Mouse (Mus musculus) MEL (cell line): ENCODE results near the gene C1qtnf5. TPM values are rescaled to one million over a fixed set of nuclear protein-coding genes. Genes with fewer than 3 reads are reported as not detected.

Experiments used
- DNase-seq: peaks from one replicate; pipeline ENCODE4 v3.0.0; 2011; ENCODE audit warnings: low read depth, low spot score
- H3K27ac ChIP-seq: 2 replicates; pipeline ENCODE4 v1.5.1; 2012; ENCODE audit warnings: low read depth, mild to moderate bottlenecking, control low read depth, low read length, moderate library complexity; ENCODE audit not compliant: control insufficient read depth
- H3K27me3 ChIP-seq, 2 experiments: fragments of 150-350 bp in 1 of 2; sonication (generic) in 1 of 2; 2 replicates each; pipeline ENCODE4 v1.6.1; 2012; ENCODE audit warnings: low read length in 2 of 2, mild to moderate bottlenecking in 2 of 2, improper control_type of control experiment in 1 of 2, moderate library complexity in 1 of 2; ENCODE audit not compliant: insufficient read depth in 2 of 2, control insufficient read depth in 1 of 2
- H3K36me3 ChIP-seq, 2 experiments: 2 replicates each; pipeline ENCODE4 v1.6.1; 2012 to 2014; ENCODE audit warnings: low read length in 2 of 2, improper control_type of control experiment in 1 of 2, inconsistent platforms in 1 of 2, mild to moderate bottlenecking in 1 of 2; ENCODE audit not compliant: insufficient read depth in 2 of 2, control insufficient read depth in 1 of 2
- H3K4me1 ChIP-seq, 2 experiments: fragments of 150-350 bp in 1 of 2; sonication (generic) in 1 of 2; 2 replicates each; pipeline ENCODE4 v1.6.1; 2012; ENCODE audit warnings: low read length in 2 of 2, improper control_type of control experiment in 1 of 2, mild to moderate bottlenecking in 1 of 2; ENCODE audit not compliant: insufficient read depth in 2 of 2, control insufficient read depth in 1 of 2
- H3K4me3 ChIP-seq, 2 experiments: fragments of 150-350 bp in 1 of 2; sonication (generic) in 1 of 2; 2 replicates each; pipeline ENCODE4 v1.5.1; 2012; ENCODE audit warnings: low read depth in 2 of 2, low read length in 2 of 2, mild to moderate bottlenecking in 2 of 2, moderate library complexity in 2 of 2, control low read depth in 1 of 2, improper control_type of control experiment in 1 of 2; ENCODE audit not compliant: control insufficient read depth in 1 of 2, insufficient read depth in 1 of 2
- H3K79me2 ChIP-seq: 2 replicates; pipeline ENCODE4 v1.6.1; 2012; ENCODE audit warnings: mild to moderate bottlenecking, low read length, moderate library complexity; ENCODE audit not compliant: control insufficient read depth, poor library complexity, insufficient read depth
- H3K9ac ChIP-seq: 2 replicates; pipeline ENCODE4 v1.6.1; 2012; ENCODE audit warnings: low read depth, mild to moderate bottlenecking, control low read depth, low read length, moderate library complexity; ENCODE audit not compliant: control insufficient read depth, poor library complexity, severe bottlenecking
- H3K9me3 ChIP-seq: fragments of 150-350 bp; sonication (generic); replicated peaks from 2 replicates; pipeline ENCODE4 v1.6.1; 2012; ENCODE audit warnings: mild to moderate bottlenecking, low read length, improper control_type of control experiment, moderate library complexity; ENCODE audit not compliant: insufficient read depth
- BHLHE40 ChIP-seq: IDR thresholded peaks from 2 replicates; pipeline ENCODE4 v1.6.1; 2012; ENCODE audit warnings: low read depth, mild to moderate bottlenecking, inconsistent platforms, low read length, improper control_type of control experiment, borderline replicate concordance
- CHD1 ChIP-seq: IDR thresholded peaks from 2 replicates; pipeline ENCODE4 v1.6.1; 2012; ENCODE audit warnings: low read depth, mild to moderate bottlenecking, inconsistent platforms, low read length, improper control_type of control experiment
- CTCF ChIP-seq, 3 experiments: IDR thresholded peaks in 2 of 3; conservative IDR thresholded peaks in 1 of 3; 2 replicates each; pipeline ENCODE4 v1.5.1; 2011 to 2012; ENCODE audit warnings: low read length in 3 of 3, low read depth in 2 of 3, mild to moderate bottlenecking in 2 of 3, improper control_type of control experiment in 1 of 3, inconsistent platforms in 1 of 3, mixed read lengths in 1 of 3, moderate library complexity in 1 of 3; ENCODE audit not compliant: control insufficient read depth in 1 of 3, insufficient read depth in 1 of 3, poor library complexity in 1 of 3, severe bottlenecking in 1 of 3
- E2F4 ChIP-seq: IDR thresholded peaks from 2 replicates; pipeline ENCODE4 v1.6.1; 2011; ENCODE audit warnings: low read depth, low read length, improper control_type of control experiment, borderline replicate concordance
- JUND ChIP-seq: IDR thresholded peaks from 2 replicates; pipeline ENCODE4 v1.6.1; 2011; ENCODE audit warnings: low read depth, mild to moderate bottlenecking, improper control_type of control experiment, low read length
- MAZ ChIP-seq: IDR thresholded peaks from 2 replicates; pipeline ENCODE4 v1.6.1; 2012; ENCODE audit warnings: low read depth, mild to moderate bottlenecking, inconsistent platforms, low read length, improper control_type of control experiment
- MXI1 ChIP-seq: IDR thresholded peaks from 2 replicates; pipeline ENCODE4 v1.6.1; 2011; ENCODE audit warnings: mild to moderate bottlenecking, low read depth, low read length, improper control_type of control experiment
- NELFE ChIP-seq: IDR thresholded peaks from 2 replicates; pipeline ENCODE4 v1.6.1; 2011; ENCODE audit warnings: low read depth, low read length, improper control_type of control experiment
- NRF1 ChIP-seq: IDR thresholded peaks from 2 replicates; pipeline ENCODE4 v1.6.1; 2014; ENCODE audit warnings: low read depth, mild to moderate bottlenecking, inconsistent platforms, low read length, improper control_type of control experiment, moderate library complexity; ENCODE audit not compliant: poor library complexity, insufficient read depth, severe bottlenecking
- POLR2A ChIP-seq, 2 experiments: IDR thresholded peaks; 2 replicates each; pipeline ENCODE4 v1.6.1; 2011 to 2012; ENCODE audit warnings: low read length in 2 of 2, mild to moderate bottlenecking in 2 of 2, control low read depth in 1 of 2, improper control_type of control experiment in 1 of 2, low read depth in 1 of 2, moderate library complexity in 1 of 2; ENCODE audit not compliant: control insufficient read depth in 1 of 2, insufficient read depth in 1 of 2, poor library complexity in 1 of 2
- POLR2AphosphoS2 ChIP-seq: IDR thresholded peaks from 2 replicates; pipeline ENCODE4 v1.6.1; 2011; ENCODE audit warnings: low read length, improper control_type of control experiment
- RAD21 ChIP-seq: IDR thresholded peaks from 2 replicates; pipeline ENCODE4 v1.6.1; 2011; ENCODE audit warnings: mild to moderate bottlenecking, low read depth, low read length, improper control_type of control experiment
- SIN3A ChIP-seq: IDR thresholded peaks from 2 replicates; pipeline ENCODE4 v1.6.1; 2012; ENCODE audit warnings: low read length, improper control_type of control experiment, inconsistent platforms
- SMC3 ChIP-seq: IDR thresholded peaks from 2 replicates; pipeline ENCODE4 v1.6.1; 2011; ENCODE audit warnings: low read depth, low read length, improper control_type of control experiment
- TAL1 ChIP-seq: IDR thresholded peaks from 2 replicates; pipeline ENCODE4 v1.6.1; 2012; ENCODE audit warnings: mild to moderate bottlenecking, inconsistent platforms, low read length, moderate library complexity, mixed read lengths
- UBTF ChIP-seq: IDR thresholded peaks from 2 replicates; pipeline ENCODE4 v1.6.1; 2012; ENCODE audit warnings: low read depth, mild to moderate bottlenecking, inconsistent platforms, low read length, improper control_type of control experiment, moderate library complexity, borderline replicate concordance; ENCODE audit not compliant: insufficient read depth
- USF1 ChIP-seq: IDR thresholded peaks from 2 replicates; pipeline ENCODE4 v1.6.1; 2014; ENCODE audit warnings: low read depth, mild to moderate bottlenecking, inconsistent platforms, low read length, improper control_type of control experiment, moderate library complexity
- ZC3H11A ChIP-seq: IDR thresholded peaks from 2 replicates; pipeline ENCODE4 v1.6.1; 2012; ENCODE audit warnings: low read depth, mild to moderate bottlenecking, inconsistent platforms, low read length, improper control_type of control experiment
- ZMIZ1 ChIP-seq: IDR thresholded peaks from 2 replicates; pipeline ENCODE4 v1.6.1; 2012; ENCODE audit warnings: low read depth, mild to moderate bottlenecking, inconsistent platforms, low read length, improper control_type of control experiment, moderate library complexity
- ZNF384 ChIP-seq: IDR thresholded peaks from 2 replicates; pipeline ENCODE4 v1.6.1; 2012; ENCODE audit warnings: low read depth, mild to moderate bottlenecking, inconsistent platforms, low read length, improper control_type of control experiment
- polyA plus RNA-seq, 2 experiments: library from polyadenylated mRNA; stranded (reverse) in 1 of 2; unstranded in 1 of 2; fragments of >175 nt in 1 of 2; fragments of >200 nt in 1 of 2; gene quantifications; 2 replicates each; pipeline versions ENCODE4 v1.2.1 to v1.2.4; 2012; ENCODE audit warnings: low replicate concordance in 2 of 2, low read depth in 1 of 2; ENCODE audit not compliant: insufficient read length in 2 of 2, insufficient read depth in 1 of 2, missing spikeins in 1 of 2
- total RNA-seq: library from RNA; depleted of rRNA; stranded (reverse); fragments of 300-350 nt; gene quantifications from 2 replicates; pipeline ENCODE4 v1.2.3, GENCODE M21; 2012

C1qtnf5 gene
- total and polyA plus RNA-seq, 3 experiments, result 0.13 to 0.19 TPM; not detected in 1

DNA sequence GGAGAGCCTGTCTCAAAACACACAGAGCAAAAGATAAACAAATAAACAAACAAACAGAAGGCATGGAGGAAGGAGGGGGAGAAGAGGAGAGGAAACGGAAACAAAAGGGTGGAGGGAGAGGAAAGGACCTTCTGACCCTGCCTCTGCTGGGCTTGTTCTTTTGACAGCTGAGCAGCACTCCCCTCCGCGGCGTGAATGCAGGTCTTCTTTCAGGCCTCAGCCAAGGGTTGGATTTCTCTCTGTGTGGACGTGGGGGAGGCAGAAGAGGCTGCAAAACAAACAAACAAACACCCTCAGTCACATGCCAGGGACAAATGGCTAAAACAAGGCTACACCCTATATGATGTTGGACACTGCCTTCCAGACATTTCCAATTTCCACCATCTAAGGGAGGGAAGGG lies 18.0 kb downstream of the C1qtnf5 start (continued):
- no peak for TF ChIP-seq JUND

DNA sequence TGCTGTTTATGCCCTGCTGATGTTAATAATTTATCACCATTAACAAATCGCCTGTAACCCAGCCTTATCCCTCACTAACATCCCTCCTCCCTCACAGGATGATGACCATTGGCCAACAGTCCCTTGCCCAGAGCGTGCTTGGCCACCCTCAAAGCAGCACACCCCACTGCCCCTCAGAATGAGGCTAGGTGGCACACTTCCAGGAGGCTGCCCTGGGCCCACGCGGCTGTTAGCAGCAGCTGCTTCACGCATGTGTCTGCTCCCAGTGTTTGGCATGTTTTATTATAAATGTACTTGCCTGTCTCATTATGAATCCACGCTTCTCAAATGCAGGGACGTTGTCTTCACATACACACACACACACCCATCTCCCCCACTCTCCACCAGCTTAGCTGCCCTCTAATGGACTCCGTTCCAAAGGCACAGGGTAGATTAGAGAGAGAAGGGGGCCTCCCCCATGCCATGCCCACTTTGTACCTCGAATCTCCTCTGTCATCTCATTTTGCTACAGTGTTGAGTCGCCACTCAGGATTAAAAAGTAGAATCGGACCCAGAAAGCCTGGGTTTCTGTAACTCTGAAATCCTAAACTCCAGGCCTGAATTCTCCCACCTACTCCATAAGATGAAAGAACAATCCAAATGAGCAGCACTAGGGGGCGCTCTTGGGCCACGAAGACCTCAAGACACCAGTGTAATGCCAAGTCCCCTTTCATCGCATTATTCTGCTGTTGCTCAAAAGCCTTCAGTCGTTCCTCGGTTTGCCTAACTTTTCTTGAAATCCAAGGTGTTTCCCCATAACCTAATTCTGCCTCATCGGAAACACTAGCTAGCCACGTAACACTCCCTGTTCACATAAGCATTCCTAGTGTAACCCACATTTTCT lies 18.7 kb downstream of the C1qtnf5 start:
- Histone ChIP-seq H3K4me1 (peaks cover 0 to 6% of the 10 kb centered on the region in 2 experiments; a peak in 1 of 4 replicates), H3K9ac (peak overlapping the region; percentile 42), H3K36me3 (peaks cover 0 to 2% of the 10 kb centered on the region in 2 experiments; a peak in 1 of 4 replicates), H3K9me3 (no peaks in the 10 kb centered on the region), H3K4me3 (peak overlapping the region; percentile 45), H3K27ac (no peak overlapping the region), H3K27me3 (no peaks in the 10 kb centered on the region)
- DNase-seq, result peak; percentile 92
- TF ChIP-seq JUND, result peak; percentile 32; the same call in 1 of the 2 replicates
- peak; percentile 39; the same call in 1 of the 2 replicates for TF ChIP-seq BHLHE40
- peak; percentile 58; the same call in 1 of the 2 replicates for TF ChIP-seq SIN3A
- peak; percentile 38 for TF ChIP-seq ZNF384
- peak; percentile 82 to 96 (median 89) for TF ChIP-seq CTCF (IDR thresholded peaks at IDR 0.05 in 2 of 3, conservative IDR thresholded peaks at IDR 0.05 in 1 of 3; ENCODE audit: control insufficient read depth in 1 of 3, insufficient read depth in 1 of 3, low read depth in 2 of 3, low read length in 3 of 3, poor library complexity in 1 of 3, severe bottlenecking in 1 of 3)
- TF ChIP-seq UBTF, result no peak
- no peak for TF ChIP-seq ZMIZ1
- TF ChIP-seq TAL1, result no peak
- TF ChIP-seq POLR2AphosphoS2, result no peak
- peak; percentile 84 for TF ChIP-seq ZC3H11A
- TF ChIP-seq SMC3, result peak; percentile 86
- no peak for TF ChIP-seq POLR2A (IDR thresholded peaks at IDR 0.05; ENCODE audit: control insufficient read depth in 1 of 2, insufficient read depth in 1 of 2, low read depth in 1 of 2, low read length in 2 of 2, poor library complexity in 1 of 2)
- 0 out of 2 replicates have a peak, but pooled peaks have one; percentile 22 for TF ChIP-seq NELFE
- no peak for TF ChIP-seq E2F4
- TF ChIP-seq NRF1, result no peak
- peak; percentile 95 for TF ChIP-seq RAD21
- 0 out of 2 replicates have a peak, but pooled peaks have one; percentile 51 for TF ChIP-seq MAZ
- TF ChIP-seq USF1, result no peak
- peak; percentile 61; the same call in 1 of the 2 replicates for TF ChIP-seq MXI1
- no peak for TF ChIP-seq CHD1
- TF ChIP-seq, all 39 proteins: peak for 11
- H3K79me2 ChIP-seq, result no peaks in the 10 kb centered on the region
